Mouse (Mus musculus) layer of hippocampus, adult 9-11 months (tissue): ENCODE measurements around the gene Agxt.

Source experiments
- DNase-seq: peaks from one replicate; pipeline ENCODE4 v3.0.0; 2022

Agxt gene

DNA sequence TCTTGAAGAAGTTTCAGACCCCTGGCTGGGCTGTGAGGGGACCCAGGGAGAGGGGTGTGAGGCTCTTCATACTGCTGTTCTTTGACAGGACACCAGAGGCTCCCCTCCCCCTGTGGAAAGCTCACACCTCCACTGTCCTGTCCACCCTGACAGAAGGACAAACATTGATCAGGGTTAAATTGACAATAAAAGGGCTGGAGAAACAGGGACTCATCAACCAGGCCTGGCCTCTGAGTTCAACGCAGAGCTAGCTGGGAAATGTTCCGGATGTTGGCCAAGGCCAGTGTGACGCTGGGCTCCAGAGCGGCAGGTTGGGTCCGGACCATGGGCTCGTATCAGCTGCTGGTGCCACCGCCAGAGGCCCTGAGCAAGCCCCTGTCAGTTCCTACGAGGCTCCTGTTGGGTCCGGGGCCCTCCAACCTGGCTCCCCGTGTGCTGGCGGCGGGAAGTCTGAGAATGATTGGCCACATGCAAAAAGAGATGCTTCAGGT lies at the start of gene Agxt:
TSS of gene Agxt (plus strand) at position 205 of the 491 bp plus-strand sequence.
- DNase-seq: no peak

GRCm38 (mm10) chr1:93092582-93092981 lies 42.5 kb upstream of the Agxt start:
- no peak for DNase-seq

DNA sequence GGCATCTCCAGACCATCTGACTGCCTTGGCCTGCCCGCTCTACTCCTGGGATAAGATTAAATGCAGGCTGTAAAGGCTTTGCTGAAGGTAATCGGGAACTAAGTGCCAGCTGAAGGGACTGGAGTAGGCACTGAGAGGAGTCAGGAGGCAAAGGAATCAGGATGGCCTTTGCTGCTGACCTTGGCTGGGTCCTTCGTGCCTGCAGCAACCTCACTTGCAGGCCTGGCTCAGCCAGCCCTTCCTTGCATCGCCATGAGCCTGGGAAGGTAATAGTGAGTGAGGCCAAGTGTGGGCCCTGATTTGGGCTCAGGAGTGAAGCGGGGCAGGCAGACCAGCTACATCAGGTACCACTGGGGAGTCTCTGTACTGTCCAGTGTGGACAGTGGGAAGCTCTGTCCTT lies 36.1 kb upstream of the Agxt start:
- DNase-seq: no peak

DNA sequence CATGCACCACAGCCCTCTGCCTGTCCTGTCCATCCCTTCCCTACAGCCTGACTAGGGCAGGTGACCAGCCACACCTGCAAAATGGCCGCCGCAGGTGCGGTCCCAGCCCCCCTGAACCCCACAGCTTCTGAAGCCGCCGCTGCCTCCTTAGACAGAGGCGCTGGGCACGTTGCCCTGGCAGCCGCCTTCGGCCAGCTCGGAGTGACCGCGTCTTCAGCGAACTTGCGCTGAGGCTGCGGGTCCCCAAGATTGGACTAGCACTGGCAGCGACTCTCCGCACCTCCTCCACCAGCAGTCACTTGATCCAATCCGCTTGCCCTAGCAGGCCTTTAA lies 34.8 kb upstream of the Agxt start:
- no peak for DNase-seq

DNA sequence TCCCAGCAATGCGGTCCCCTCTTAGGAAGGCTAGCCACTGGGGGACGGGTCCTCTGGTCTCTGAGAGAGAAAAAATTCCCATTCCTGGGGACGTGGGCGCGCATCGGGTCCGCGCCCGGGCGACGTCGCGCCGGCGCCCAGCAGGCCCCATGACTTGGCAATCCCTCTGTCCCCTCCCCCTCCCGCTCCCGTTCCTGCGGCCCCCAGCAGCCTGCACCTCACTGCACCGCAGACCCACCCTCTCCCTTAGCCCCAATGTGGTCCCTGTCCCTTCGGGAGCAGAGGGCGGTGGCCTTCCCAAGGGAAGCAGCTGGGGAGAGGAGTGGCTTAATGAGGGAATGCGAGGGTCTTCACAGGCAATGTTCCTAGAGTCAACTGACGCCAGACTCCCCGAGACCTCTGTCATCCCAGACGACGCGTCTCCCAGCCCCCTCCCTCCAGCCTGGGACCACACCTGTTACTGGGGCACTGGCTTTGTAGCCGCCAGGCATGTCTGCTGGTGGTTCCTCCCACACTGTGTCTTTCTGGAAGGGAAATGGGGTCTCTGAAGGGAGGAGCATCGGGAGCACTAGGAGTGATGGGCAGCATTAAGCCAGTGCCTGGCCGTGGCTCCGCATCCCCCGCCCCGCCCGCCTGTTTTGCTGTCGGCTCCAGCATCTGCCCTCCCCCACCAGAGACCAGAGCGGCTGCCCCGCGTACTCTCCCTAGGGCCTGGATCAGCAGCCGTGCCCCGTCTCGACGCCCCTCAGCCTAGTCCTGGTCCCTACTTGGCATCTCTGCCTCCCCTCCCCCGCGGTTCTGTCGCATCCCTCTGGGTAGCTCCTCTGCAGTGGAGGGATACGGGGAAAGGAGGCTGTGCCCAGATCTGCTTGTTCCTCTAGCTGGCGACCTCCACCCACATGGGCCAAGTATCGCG lies 34.2 kb upstream of the Agxt start:
- DNase-seq: peak; percentile 70

- peak; percentile 95 for DNase-seq
These were observed 33.4 kb upstream of the Agxt start, which contains the start of gene Kif1a for GRCm38 (mm10) chr1:93101571-93102061. Gene Kif1a (minus strand): TSS chr1:93101951.

GRCm38 (mm10) chr1:93102700-93103099 lies 32.3 kb upstream of the Agxt start:
- no peak for DNase-seq

DNA sequence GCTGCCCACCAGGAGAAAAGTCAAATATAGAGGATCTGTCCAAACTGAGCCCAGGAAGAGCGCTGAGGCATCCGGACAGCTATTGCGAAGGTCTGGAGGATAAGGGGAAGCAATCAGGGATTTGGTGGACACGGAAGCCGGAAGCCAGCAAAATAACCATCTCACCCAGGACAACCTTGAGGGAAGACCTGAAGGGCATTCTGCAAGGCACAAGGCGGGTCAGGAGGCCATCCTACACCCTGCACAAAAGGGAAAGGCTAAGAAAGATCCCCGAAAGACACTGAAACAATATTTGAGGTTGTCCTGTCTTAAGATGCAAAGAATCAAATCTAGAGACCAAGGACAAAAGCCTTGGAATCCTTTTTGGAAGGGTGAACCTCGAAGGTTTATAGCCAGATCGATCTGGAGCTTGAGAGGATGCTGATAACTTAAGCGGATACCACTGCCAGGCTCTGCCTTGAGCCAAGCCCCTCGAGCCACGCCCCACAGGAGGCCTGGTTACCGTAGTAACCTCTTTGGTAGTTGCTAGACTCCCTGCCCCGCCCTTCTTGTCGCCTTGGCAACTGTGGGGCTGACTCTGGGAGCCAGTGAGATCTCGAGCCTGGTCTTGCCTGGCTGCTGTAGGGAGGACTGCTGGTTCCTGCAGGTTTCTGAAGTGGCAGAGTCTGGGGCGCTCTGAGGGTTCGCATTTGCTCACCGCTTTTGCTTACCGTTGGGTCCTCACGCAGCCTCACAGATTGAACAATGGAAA lies 20.2 kb upstream of the Agxt start:
- peak; percentile 89 for DNase-seq

- no peak for DNase-seq
These were observed 19.6 kb upstream of the Agxt start for GRCm38 (mm10) chr1:93115471-93115870.

GRCm38 (mm10) chr1:93118816-93119215 lies 16.2 kb upstream of the Agxt start:
- no peak for DNase-seq

DNA sequence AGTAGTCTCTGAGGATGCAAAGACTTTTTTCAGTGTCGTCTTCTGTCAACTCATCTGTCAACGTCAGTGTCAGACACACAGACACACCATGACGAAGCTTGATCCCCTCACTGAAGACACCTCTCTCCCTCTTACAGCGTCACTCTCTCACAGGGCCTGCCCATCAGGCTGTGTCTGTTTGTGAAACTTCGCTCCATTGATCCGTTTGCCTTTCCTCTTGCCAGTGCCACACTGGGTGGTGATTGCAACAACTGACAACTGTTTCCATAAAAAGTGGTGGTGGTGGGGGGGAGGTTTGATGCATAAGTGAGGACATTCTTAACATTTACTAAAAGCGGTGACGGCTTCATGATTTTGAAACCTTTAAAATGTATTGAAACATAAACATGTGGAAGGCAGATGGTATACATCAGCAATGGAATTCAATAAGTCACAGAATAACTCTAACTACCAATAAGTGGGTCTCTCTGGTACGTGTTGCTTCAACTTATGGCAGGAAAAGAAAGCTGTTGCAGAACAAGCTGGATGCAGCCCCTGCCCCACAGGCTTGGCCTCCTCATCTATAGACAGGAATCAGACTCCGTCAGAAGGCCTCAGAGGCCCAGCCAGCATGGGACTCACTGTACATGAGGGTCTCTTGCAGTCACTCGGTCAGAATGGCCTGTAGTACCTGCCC lies 11.7 kb upstream of the Agxt start:
- DNase-seq: no peak

GRCm38 (mm10) chr1:93124066-93124465 lies 11.0 kb upstream of the Agxt start:
- DNase-seq: no peak

DNA sequence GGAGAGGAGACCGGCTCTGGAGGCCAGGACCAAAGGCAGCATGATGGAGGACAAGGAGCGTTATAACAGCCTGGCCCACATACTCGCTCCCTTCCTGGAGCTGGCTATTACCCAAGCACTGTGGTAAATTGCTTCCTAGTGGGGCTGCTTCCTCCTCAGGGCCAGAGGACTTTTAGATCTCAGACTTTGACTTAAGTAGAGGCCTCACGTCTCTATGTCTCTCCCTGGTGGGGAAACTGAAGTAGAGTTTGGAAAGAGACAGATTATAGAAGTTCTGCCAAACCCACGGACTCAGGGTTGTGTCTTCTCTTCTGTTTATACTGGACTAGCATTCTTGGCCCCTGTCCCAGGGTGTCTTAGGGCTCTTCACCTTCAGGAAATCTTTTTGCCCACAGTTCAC lies 9.8 kb upstream of the Agxt start:
- DNase-seq: peak; percentile 19

- no peak for DNase-seq
These were observed 6.8 kb upstream of the Agxt start for GRCm38 (mm10) chr1:93128209-93128608.

DNA sequence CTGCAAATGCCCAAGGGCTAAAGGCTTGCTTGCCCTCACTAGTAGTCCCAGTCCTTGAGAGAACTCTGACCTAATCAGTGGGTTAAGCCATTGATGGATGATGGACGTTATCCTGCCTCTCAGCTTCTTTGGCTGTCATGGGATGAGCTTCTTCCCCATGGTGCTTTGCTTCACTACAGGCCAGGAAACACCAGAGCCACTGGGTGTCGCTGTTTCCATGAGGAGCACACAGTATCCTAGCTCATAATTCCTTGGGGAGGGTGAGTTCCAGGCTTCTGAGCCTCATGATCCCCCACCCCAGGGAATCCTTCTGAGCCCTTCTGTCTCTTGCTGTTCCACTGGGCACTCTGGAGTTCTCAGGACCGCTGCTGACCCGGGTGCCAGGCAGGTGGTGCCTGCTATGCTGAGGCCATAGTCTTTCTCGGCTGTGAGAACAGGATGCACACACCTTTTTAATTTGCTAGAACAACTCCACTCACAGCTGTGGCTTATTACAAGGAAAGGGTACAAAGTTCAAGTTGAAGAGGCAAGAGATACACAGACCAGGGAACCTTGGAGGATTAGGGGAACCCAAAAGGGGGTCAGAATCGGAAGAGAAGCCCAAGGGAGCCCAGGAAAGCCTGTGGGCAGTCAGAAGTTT lies 6.2 kb upstream of the Agxt start:
- DNase-seq: peak; percentile 72

DNA sequence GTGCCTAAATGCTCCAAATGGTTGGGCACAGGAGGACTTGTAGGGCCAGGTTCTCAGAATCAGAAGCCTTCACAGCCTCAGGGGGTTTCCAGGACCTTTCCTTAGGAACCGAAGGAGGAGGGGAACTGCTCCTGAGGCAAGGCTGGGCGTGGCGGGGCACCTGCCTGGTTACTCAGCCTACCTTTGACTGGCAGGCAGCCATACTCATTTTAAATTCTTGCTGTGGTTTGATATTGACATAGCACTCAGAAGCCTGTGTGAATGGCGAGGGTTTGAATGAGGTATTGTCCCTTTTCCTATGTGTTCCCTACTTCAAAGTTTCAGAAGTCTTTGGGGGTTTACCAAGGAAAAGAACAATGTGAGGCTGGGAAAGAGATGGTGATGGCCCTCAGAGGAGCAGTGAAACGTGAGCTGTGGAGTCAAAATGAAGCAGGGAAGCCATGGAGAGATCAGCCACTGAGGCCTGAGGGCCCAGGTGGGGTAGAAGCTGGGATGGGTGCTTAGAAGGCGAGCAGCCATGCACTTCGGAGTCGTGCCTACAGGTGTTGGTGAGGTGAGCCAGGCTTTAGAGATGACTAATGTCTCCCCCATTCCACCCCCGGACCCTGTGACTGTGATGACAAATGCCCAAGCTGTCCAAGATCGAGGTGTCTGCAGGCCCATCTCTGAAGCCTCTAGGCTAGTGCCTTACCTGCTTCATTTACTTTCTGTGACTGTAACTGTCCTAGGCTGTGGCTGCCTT lies 4.6 kb upstream of the Agxt start:
- DNase-seq: no peak

GRCm38 (mm10) chr1:93132676-93133075 lies 2.4 kb upstream of the Agxt start:
- no peak for DNase-seq

- DNase-seq: no peak
These were observed 3.5 kb downstream of the Agxt start for GRCm38 (mm10) chr1:93138534-93138933.

DNA sequence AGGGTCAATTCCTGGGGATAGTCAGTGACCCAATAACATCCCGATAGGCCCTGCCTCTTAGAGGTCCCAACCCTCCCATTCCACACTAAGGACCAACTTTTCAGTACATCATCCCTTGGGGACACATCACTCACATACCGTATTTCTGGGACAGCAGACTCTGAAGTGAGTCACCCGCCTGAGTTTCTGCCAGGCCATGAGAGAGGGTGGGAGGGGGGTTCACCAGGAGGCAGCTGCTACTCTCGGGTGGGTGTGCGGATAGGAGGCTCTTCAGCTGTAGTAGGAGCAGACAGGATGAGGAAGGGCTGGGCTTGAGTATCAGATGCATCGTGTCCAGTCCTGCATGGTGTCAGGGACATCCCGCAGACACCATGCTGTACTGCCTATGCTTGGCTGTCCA lies 4.7 kb downstream of the Agxt start:
- peak; percentile 71 for DNase-seq

GRCm38 (mm10) chr1:93142871-93143270 lies 7.8 kb downstream of the Agxt start:
- DNase-seq: no peak

DNA sequence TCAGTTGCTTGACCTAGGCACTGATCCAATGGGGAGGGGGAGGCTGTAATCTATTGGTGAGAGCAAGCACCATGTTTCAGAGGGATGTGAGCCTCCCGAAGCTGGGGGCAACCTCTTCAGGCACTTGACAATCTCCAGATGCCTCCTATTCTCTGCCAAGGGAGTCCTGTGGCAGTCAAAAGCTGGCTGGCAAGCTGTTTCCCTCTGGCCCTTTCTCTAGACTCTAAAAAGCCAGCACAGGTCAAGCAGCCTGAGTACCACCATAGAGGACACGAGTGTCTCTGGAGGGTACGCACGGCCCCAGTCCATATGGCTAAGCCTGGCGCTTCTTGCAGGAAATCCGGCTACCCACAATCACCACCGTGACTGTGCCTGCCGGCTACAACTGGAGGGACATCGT lies 9.1 kb downstream of the Agxt start:
- DNase-seq: no peak
